Mouse (Mus musculus) spleen, adult 18-20 months (tissue): ENCODE results near the gene Wbp11.

ENCODE experiments used
- DNase-seq, 2 experiments: peaks; one replicate each; pipeline ENCODE4 v3.0.0; 2022; ENCODE audit warnings: mixed read lengths in 2 of 2

Gene Wbp11

GRCm38 (mm10) chr6:136827881-136828561 is at the start of gene Wbp11:
Gene Wbp11, minus strand, starts transcription at chr6:136828233.
- DNase-seq, result peak; percentile 87 to 89

GRCm38 (mm10) chr6:136875670-136876069 is 47.6 kb upstream of the Wbp11 start, which contains the start of gene Mgp:
Gene Mgp, minus strand, starts transcription at chr6:136875823.
- DNase-seq, result no peak

GRCm38 (mm10) chr6:136874599-136874998 is 46.6 kb upstream of the Wbp11 start:
- DNase-seq, result no peak

- no peak for DNase-seq
Measured at GRCm38 (mm10) chr6:136868921-136869320, 40.9 kb upstream of the Wbp11 start.

GRCm38 (mm10) chr6:136866150-136866549 is 38.1 kb upstream of the Wbp11 start:
- no peak for DNase-seq

GRCm38 (mm10) chr6:136865360-136865759 is 37.3 kb upstream of the Wbp11 start:
- DNase-seq, result no peak

- no peak for DNase-seq
Measured at GRCm38 (mm10) chr6:136861020-136861419, 33.0 kb upstream of the Wbp11 start.

GRCm38 (mm10) chr6:136858420-136858819 is 30.4 kb upstream of the Wbp11 start:
- DNase-seq, result no peak

- no peak for DNase-seq
Measured at GRCm38 (mm10) chr6:136857873-136858260, 29.8 kb upstream of the Wbp11 start.

- DNase-seq, result peak in 1 of 2 experiments; percentile 10
Measured at GRCm38 (mm10) chr6:136857186-136857872, 29.3 kb upstream of the Wbp11 start, which contains the start of gene Art4. Gene Art4, minus strand, starts transcription at chr6:136857733.

- DNase-seq, result no peak
Measured at GRCm38 (mm10) chr6:136856071-136856636, 28.1 kb upstream of the Wbp11 start.

- no peak for DNase-seq
Measured at GRCm38 (mm10) chr6:136855183-136855582, 27.1 kb upstream of the Wbp11 start.

GRCm38 (mm10) chr6:136854361-136854781 is 26.3 kb upstream of the Wbp11 start:
- peak in 1 of 2 experiments; percentile 22 for DNase-seq

GRCm38 (mm10) chr6:136852762-136853161 is 24.7 kb upstream of the Wbp11 start:
- DNase-seq, result no peak

GRCm38 (mm10) chr6:136852348-136852747 is 24.3 kb upstream of the Wbp11 start:
- no peak for DNase-seq

GRCm38 (mm10) chr6:136850267-136850666 is 22.2 kb upstream of the Wbp11 start:
- no peak for DNase-seq

GRCm38 (mm10) chr6:136848971-136849370 is 20.9 kb upstream of the Wbp11 start:
- DNase-seq, result no peak

- no peak for DNase-seq
Measured at GRCm38 (mm10) chr6:136848399-136848798, 20.4 kb upstream of the Wbp11 start.

GRCm38 (mm10) chr6:136847790-136848189 is 19.8 kb upstream of the Wbp11 start:
- DNase-seq, result peak; percentile 30 to 73

- DNase-seq, result no peak
Measured at GRCm38 (mm10) chr6:136847267-136847666, 19.2 kb upstream of the Wbp11 start.

GRCm38 (mm10) chr6:136845706-136846480 is 17.9 kb upstream of the Wbp11 start:
- DNase-seq, result no peak

- DNase-seq, result no peak
Measured at GRCm38 (mm10) chr6:136844903-136845302, 16.9 kb upstream of the Wbp11 start.

GRCm38 (mm10) chr6:136837323-136837722 is 9.3 kb upstream of the Wbp11 start:
- no peak for DNase-seq
